Mouse (Mus musculus): ENCODE results near the gene Cbwd1. TPM values are rescaled to one million over a fixed set of nuclear protein-coding genes. Genes with fewer than 3 reads are reported as not detected.

The Cbwd1 gene
- polyA plus RNA-seq, 1 experiment from 2014 or later: 16.5 TPM

Small RNA genes lying within 50 kb of the gene (microRNA-seq; reads per million reads assigned to microRNA genes)
- not detected for gene Mir3084-1

Other genes with a start within 250 kb of the Cbwd1 start
- gene Pgm5, start 99.8 kb downstream of the Cbwd1 start, polyA plus RNA-seq (2014; fragmentation: Nextera tagmentation; extraction: Ambion mirVana): 0.25 and 0.36 TPM in 2 replicates
- gene Gm10053, start 85.9 kb downstream of the Cbwd1 start, polyA plus RNA-seq (2014; fragmentation: Nextera tagmentation; extraction: Ambion mirVana): 238 and 267 TPM in 2 replicates
- gene Foxd4, start 60.4 kb downstream of the Cbwd1 start, polyA plus RNA-seq (2014; fragmentation: Nextera tagmentation; extraction: Ambion mirVana): not detected in 2 replicates
- gene Dock8, start 37.9 kb upstream of the Cbwd1 start, polyA plus RNA-seq (2014; fragmentation: Nextera tagmentation; extraction: Ambion mirVana): 0.55 and 1.5 TPM in 2 replicates